Mouse (Mus musculus) adrenal gland, postnatal 25 days (tissue): ENCODE results near the gene Pnrc1. TPM values are rescaled to one million over a fixed set of nuclear protein-coding genes. Genes with fewer than 3 reads are reported as not detected.
"Not testable (repeated sequence)": the region's sequence is repeated elsewhere in the genome, so short reads cannot be mapped to it uniquely, and the experiment has no call there.

Experiments
- DNase-seq: peaks from one replicate; pipeline ENCODE4 v3.0.0; 2021; ENCODE audit warnings: mixed read lengths
- long read RNA-seq: library from polyadenylated mRNA; stranded (forward); transcript quantifications from one replicate; pipeline ENCODE4 v2.0.0, GENCODE M21; 2021
- total RNA-seq: library from RNA; stranded (reverse); gene quantifications from 2 replicates; pipeline ENCODE4 v1.2.3, GENCODE M21; 2021

Gene Pnrc1
- 166 and 180 TPM in 2 replicates for total RNA-seq
- long read RNA-seq, transcript Pnrc1-201 (2 exons, 1,648 nt) = major isoform, 98 of 119 reads
- long read RNA-seq, transcript Pnrc1-202 (2 exons, 665 nt) = minor isoform, 6 of 119 reads
- long read RNA-seq, partial matches to known transcripts = 0 of 119 reads
- long read RNA-seq, other reads (novel, unspliced or antisense) = 15 of 119 reads

DNA sequence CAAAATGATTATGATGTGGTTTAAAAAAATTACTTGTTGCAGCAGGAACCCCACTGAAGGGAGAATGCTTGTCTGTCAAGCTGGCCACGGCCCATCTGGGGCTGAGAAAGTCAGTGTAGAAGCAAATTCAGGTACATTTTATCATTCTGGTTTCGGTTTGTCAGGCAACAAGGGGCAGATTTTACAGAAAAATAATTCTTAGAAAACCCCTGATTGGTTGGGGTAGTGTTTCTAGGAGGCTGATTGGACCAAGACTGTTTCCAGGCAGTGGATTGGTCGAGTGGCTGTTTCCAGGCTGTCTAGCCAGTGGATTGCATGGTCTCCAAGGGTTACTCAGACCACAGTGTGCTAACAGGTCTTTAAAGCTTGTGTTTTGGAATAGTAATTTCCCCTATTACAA lies at the start of gene Pnrc1:
TSS of gene Pnrc1 (minus strand) at position 162 of the 400 bp plus-strand sequence.
- peak; percentile 61 for DNase-seq

DNA sequence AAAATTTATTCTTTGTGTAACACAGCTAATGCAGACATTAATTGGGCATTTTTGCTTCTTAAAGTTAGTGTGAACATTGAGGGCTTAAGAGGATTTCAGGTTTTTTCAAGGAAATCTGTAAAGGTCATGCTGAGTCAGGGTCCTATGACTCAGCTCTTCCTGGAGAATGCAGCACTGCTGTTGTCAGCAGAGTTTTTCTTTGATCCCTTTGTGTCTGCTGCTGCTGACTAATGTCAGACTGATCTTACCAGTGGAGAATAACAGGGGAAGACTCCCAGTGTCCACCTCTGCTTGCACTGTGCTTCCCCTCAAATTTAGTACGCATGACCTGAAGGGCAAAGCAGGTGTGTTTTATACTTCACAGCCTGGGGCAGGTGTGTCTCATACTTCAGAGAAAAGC lies 48.0 kb upstream of the Pnrc1 start:
- DNase-seq = peak; percentile 23

DNA sequence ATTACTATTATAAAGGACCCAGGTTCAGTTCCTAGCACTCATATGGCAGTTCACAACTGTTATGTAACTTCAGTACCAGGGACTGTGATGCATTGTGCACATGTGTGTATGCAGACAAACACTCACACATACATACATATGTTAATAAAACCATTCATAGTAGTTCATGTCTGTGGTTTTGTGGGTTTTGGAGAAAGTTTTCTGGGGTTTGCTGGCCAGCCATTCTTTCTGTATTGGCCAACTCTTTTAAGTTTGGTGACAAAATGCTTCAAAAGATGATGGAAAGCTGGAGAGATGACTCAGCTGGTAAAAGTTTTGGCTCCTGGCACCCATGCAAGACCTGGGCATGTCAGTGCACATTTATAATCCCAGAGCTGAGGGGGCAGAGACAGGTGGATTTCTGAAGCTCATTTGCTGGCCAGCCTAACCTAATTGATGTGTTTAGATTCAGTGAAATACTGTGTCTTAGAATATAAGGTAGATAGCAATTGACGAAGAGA lies 43.0 kb upstream of the Pnrc1 start:
- DNase-seq = no peak

DNA sequence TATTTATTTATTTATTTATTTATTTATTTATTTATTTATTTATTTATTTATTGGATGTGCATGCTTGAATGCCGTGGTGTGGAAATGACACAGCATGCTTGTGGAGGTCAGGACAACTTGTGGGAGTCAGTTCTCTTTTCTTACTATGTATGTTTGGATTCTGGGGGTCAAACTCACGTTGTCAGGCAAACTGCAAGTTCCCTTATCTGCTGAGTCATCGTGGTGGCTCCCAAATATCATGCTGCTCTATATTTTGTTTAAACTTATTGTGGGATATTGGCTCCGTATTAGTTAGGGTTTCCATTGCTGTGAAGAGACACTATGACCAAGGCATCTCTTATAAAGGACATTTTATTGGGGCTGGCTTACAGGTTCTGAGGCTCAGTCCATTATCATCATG lies 41.2 kb upstream of the Pnrc1 start:
- no peak for DNase-seq

DNA sequence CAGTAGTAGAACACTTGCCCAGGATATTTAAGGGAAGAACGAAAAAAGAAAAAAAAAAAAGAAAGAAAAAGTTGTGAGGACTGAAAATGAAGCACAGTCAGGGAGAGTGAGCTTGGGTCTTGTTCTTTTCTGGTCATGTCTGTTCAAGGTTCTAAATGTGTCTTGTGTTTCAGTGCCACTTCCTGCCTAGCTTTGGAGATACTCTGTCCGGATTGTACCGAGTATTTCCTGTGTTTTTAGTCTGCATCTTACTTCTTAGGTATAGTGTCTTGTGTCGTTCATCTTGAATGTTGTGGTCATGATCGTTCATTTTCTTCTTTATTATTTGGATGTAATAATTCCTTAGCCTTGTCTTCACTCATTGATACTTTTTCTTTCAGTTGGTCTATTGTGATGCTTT lies 25.9 kb upstream of the Pnrc1 start:
- DNase-seq = no peak

DNA sequence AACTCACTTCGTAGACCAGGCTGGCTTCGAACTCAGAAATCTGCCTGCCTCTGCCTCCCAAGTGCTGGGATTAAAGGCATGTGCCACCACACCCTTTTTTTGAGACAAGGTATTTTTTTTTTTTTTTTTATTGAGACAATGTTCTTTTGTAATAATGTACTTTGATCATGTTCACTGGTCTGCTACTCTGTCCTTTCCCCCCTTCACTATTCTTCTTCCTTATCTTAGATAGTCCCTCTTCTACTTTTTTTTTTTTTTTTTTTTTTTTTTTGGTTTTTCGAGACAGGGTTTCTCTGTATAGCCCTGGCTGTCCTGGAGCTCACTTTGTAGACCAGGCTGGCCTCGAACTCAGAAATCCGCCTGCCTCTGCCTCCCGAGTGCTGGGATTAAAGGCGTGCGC lies 24.2 kb upstream of the Pnrc1 start:
- DNase-seq = not testable (repeated sequence)

DNA sequence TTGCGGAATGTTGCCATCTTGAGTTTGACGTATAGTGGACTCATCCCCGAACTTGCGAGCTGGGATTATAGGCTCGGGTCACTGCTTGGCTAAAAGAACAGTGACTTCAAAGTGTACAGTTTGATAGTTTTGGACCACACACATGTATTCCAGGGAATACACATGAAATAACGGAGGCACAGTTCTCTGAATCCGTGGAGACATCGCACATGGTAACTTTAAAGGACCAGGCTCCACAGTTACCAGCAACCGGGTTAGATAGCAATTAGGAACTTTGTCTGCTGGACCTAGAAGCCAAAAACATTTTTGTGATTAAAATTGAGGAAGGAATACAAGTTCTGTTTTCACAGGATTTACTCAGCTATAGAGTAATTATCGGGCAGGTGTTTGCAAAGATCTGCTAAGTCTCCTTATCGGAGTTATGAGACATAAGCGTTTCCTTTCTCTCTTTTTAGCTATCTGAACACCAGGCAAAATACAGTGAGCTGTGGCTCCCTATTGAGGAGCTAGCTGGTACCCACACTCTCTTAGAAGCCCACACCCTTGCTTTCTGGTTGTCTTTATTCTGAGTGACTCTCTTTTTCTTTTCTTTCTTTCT lies 21.0 kb upstream of the Pnrc1 start:
- no peak for DNase-seq

DNA sequence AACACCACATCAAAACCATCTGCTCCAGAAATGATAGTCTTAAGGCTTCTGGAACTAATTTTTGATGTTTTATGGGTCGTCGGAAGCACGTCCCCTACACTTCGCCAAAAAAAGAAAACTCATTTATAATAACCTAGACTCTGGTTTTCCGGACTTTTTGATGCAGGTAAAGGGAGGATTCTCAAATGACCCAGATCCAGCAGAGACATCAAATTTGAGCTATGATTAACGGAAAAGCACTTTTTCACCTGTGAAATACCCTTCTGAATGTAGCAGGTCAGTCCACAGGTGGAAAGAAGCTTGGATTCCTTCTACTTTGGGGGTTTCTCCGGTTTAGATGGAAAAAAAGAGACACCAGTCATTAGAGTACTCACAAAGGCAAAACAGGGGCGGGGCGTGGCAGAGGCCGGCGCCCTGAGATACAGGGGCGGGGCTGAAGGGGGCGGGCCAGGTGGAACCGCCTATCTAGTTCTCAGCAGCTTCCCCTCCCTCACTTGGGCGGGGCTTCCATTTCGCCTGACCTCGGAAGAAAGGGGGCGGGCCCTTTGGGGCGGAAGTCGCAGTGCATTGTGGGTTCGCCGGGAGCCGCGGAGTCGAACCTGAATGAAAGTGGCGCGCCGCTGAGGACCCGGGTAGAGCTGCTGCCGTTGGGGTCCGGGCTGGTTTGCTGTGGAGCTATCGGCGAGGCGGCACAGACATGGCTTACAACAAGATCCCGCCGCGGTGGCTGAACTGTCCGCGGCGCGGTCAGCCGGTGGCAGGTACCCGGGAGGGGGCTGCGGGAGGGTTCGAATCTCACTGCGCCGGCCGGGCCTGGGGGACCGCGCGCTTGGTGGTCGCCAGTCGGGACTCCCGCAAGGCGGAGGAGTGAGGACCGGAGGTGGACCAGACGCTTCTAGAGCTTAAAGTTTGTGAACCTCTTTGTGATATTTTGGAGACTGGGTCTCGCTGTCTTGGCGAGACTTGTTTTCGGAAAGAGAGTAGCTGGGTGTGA lies 20.1 kb upstream of the Pnrc1 start, which contains the start of gene Rngtt:
TSS of gene Rngtt (plus strand) at position 548 of the 994 bp plus-strand sequence.
- DNase-seq = peak; percentile 96

DNA sequence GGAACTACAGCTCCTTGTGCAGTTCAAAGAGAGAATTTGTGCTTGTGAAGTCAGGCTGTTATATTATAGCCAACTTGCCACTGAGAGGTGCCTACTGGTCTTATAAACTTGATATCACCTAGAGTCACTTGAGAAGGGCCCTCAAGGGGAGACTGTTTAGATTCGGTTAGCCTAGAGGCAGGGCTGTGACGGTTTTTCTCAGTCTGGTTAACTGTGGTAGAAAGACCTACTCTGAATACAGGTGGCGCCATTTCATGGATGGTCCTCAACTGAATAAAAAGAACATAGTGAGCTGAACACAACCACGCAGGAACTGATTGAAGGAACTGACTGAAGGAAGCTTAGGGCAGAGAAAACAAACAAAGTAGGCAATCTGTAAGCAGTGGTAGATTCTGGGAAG lies 17.2 kb upstream of the Pnrc1 start:
- no peak for DNase-seq

DNA sequence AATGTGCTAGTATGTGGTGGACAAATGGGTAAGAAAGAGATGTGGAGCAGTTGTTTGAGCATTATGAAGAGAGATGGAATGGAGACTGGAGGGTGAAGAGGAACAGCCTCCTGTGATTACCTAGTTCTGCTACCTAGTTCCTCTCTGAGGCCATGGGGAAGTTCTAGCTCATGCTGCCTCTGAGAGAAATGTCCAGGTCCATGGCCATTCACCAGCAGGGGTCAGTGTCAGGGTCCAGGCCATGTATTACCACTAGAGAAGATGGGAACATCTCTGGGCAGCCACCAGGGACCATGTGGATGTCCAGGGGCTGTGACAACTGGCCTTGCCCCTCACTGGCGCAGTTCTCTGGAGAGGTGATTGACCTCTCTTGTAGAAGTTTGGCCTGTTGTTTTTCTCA lies 13.1 kb upstream of the Pnrc1 start:
- no peak for DNase-seq

DNA sequence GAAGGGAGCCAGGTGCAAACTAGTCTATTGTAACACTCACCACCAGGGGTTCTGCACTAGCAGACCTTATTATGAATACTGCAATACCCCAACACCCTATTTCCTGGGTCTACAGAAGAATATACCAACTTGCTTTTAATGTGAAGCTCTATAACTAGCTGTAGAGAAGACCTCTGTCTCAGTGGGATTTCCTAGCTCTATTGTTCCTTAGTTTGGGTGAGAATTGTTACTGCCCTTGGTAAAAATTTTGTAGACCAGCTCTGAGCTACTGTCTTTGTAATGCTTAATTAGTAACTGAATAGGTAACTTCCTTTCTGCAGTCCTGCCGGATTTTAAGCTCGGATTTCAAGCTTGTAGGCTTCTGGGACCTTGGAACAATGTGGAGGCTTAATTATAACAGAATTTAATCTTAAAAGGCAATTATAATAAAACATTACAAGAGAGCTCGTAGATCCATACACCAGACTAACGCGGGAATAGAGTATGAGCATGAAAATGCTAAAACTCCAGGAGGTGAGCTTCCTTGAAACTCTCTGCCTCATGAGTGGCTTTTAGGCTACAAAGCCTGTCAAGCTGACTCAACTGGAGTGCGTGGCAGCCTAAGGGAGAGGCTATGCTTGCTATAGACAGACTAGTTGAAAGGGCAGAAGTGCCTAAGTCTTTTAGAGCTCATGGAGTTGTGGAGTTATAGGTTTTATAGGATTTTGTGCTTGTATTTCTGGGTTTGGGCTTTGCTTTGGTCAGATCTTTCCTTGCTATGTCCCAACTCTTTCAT lies 11.1 kb upstream of the Pnrc1 start:
- DNase-seq = not testable (repeated sequence)

DNA sequence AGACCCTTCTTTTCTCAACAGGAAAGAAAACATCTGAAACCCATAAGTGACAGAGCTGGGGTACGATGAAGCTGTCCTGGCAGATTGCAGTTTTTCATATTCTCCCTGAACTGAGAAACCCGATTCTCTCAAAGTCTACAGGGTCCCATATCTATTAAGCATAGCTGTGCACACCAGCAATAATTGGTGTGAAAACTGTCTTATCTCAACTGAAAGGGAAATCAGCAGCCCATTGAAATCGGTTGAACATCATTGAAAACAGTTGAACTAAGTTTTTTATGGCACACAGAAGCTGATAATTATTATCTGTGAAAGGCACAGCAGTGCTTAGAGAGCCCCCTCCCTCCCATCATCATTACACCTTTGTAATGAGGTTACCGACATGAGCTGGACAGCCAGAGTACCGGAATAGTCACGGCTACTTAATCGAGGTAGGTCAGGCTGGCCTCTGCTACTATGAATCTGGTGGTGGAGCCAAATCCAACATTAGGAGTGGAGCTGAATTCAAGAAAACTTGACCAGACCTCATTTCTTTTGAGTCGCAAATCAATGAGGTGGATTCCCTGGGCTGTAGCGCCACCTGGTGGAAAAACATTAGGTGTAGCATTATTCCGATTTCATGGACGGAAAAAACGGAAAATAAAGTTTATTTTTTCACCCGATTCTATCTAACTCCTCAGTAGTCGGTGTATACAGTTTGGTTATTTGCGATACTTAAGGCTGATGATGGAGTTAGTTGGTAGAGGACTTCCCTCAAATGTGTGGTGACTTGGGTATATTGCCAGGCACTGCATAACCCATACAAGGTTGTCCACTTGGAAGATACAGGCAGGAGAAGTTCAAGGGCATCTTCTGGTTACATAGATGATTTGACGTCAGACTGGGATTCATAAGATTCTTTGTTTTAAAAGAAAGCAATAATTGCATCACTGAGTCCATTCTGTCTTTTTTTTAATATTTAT lies 2.7 kb upstream of the Pnrc1 start:
- peak; percentile 80 for DNase-seq

DNA sequence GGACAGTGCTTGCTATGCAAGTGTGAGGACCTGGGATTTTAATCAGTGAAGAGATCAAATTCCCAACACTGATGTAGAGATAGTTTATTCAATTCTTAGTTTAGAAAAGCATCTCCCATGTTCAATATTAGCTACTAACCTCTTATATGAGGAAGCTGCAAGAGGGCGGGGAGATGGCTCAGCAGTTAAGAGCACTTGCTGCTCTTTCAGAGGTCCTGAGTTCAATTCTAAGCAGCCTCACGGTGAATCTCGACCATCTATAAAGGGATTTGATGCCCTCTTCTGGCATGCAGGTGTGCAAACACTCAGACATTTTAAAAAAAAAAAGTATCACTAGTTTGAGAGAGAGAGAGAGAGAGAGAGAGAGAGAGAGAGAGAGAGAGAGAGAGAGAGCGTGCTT lies 915 bp upstream of the Pnrc1 start:
- no peak for DNase-seq

DNA sequence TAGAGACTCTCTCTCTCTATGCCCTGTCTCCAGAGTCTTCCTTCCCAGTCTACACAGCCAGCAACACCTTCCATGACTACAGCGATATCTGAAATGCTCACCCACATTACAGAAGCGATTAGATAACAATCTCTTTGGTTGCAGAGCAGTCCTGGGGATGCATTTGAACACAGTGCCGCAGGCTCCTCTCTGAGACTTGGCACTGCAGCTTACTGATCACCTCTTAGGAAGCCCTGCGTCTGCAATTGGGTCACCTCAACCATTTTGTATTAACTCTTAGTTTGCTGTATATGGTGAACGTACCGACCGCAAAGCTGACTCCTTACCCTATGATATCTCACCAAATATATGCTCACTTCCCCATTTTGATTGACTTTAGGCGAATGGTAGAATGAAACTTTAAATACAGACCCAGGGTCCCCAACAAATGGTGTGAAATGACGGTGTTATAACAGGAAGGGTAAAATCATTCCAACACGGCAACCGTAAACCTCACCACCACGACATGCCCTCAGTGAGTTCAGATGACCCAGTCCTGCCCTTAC lies 785 bp downstream of the Pnrc1 start:
- no peak for DNase-seq

DNA sequence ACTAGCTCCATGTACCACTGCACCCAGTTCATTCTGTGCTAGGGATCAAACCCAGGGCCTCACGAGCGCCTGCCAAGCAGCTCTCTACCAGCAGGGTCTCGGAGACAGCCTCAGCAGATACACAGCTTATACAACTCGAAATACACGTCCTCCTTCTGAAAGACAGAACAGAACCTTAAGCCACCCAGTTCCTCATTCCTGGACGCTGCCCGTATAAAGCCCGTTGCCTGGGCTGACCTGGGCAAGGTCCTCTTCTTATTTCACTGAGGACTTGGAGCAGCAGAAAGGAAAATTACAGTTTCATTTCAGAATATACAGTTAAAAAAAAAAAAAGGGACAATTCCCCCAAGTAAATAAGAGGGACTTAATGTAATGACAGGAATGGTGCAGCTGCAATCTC lies 4.5 kb downstream of the Pnrc1 start:
- no peak for DNase-seq

DNA sequence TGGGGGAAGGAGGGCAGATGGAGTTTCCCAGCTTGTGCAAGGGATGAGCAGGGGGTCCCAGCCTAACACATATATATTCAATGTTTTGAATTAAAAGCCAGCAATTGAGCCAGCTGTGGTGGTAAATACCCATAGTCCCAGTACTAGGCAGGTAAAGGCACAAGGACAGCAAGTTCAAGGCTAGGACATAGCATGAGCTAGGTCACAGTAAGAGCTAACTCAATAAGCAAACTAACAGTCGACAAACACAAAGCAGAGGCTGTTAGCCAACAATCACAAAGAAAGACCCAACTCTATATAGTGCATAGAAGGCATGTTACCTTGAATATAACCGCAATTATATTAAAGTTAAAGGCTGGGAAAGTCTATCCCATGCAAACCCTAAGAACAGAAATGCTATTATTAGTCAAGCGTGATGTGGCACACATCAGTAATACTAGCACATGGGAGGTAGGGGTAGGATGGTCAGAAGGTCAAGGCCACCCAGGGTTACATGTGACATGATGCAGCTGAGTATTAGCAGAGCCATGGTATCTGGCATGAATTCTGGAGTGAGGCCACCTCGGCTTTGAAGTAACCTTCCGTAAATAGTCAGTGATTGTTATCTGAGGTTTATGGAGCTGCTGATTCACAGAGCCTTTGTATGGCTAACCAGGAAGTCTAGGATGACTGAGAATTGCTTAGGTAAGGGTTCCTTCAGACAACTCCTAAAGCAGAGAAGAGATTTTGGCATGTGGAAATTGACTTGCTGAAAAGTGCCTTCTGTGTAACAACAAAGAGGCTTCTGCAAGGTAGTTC lies 5.7 kb downstream of the Pnrc1 start:
- DNase-seq = peak; percentile 22

DNA sequence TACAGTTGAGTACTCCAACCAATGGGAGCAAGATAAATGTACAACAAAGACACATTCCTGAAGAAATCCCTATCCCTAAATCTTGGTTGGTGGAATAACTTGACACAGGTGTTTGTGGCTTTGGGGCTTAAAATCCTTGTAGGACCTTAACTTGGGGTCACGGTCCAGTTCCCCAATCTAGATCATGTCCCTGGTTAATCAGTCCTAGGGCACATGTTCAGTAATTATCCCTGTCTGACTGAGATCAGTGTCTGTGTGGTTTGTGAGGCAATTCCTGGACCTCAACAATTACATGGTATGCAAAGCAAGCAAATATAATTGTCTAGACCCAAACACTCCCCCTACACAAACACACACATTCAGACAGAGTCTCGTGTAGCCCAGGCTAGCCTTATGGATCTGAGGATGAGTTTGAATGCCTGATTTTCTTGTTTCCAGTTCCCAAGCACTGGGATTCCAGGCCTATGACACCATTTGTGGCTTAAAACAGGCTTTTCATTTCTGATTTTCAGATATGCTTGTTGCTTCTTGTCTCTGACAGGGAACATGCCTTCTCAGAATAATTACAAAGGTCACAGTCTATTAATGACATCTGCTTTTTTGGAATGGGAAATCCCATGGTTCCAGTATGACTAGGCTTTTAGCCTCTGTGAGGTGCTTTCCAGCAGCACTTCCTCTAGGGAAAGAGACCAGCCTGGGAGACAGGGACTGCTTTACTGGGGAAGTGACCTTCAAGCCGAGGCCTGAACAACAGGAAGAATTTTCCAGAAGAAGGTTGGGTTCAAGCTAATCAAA lies 7.9 kb downstream of the Pnrc1 start:
- no peak for DNase-seq

DNA sequence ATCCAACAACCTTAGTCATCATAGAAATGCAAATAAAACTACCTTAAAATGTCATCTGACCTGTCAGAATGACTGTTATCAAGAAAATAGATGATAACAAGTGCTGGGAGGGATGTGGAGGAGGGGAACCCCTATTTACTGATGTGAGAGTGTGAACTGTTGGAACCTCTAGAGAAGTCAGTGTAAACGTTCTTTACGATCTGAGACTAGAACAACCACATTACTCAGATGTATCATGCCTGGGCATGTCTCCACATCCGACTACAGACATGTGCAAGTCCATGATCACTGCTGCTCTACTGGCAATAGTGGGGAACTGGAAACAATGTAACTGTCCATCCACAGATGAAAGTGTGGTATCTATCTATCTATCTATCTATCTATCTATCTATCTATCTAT lies 16.5 kb downstream of the Pnrc1 start:
- DNase-seq = no peak
